Mouse (Mus musculus) midbrain, embryonic 10.5 days (tissue): ENCODE results near the gene Gm20388. TPM values are rescaled to one million over a fixed set of nuclear protein-coding genes. Genes with fewer than 3 reads are reported as not detected.

Experiments used
- DNase-seq: peaks from one replicate; pipeline ENCODE4 v3.0.0-alpha.2; 2017; ENCODE audit warnings: low spot score
- H3K27ac ChIP-seq: fragments of 300-500 bp; sonication (generic); replicated peaks from 2 replicates; pipeline ENCODE4 v1.5.1; 2016; ENCODE audit warnings: mild to moderate bottlenecking
- H3K27me3 ChIP-seq: fragments of 300-500 bp; sonication (generic); 2 replicates; pipeline ENCODE4 v1.6.1; 2016; ENCODE audit warnings: low read depth, mild to moderate bottlenecking; ENCODE audit not compliant: poor library complexity, severe bottlenecking
- H3K36me3 ChIP-seq: fragments of 300-500 bp; sonication (generic); 2 replicates; pipeline ENCODE4 v1.6.1; 2016; ENCODE audit warnings: mild to moderate bottlenecking, moderate library complexity
- H3K4me1 ChIP-seq: fragments of 300-500 bp; sonication (generic); 2 replicates; pipeline ENCODE4 v1.6.1; 2016
- H3K4me3 ChIP-seq: fragments of 300-500 bp; sonication (generic); 2 replicates; pipeline ENCODE4 v1.5.1; 2016; ENCODE audit warnings: mild to moderate bottlenecking, moderate library complexity
- H3K9me3 ChIP-seq: fragments of 300-500 bp; sonication (generic); replicated peaks from 2 replicates; pipeline ENCODE4 v1.6.1; 2016; ENCODE audit warnings: mild to moderate bottlenecking
- WGBS: fragments of 180-500 bp; shearing (Covaris S2); methylation state at CpG from one replicate; pipeline ENCODE4 v1.1.7; 2016; 5-methylcytosine and 5-hydroxymethylcytosine counted together
- polyA plus RNA-seq: library from polyadenylated mRNA; unstranded; fragments of >200 nt; fragmentation: Nextera tagmentation; extraction: Ambion mirVana; gene quantifications from 2 replicates; pipeline ENCODE4 v1.2.1, GENCODE M21; 2016

Gm20388 gene
- polyA plus RNA-seq, 1 experiment from 2014 or later, result 7.1 TPM

- Histone ChIP-seq H3K27me3 (no peaks in the 10 kb centered on the region), H3K27ac (no peak overlapping the region), H3K9me3 (no peaks in the 10 kb centered on the region), H3K4me3 (no peak overlapping the region), H3K36me3 (no peaks in the 10 kb centered on the region), H3K4me1 (peaks cover 23% of the 10 kb centered on the region)
- DNase-seq, result no peak
- whole genome bisulfite sequencing, result 93% methylated on average over 5 of the region's 5 CpGs
Measured at GRCm38 (mm10) chr8:120026199-120026598, 115.6 kb downstream of the Gm20388 start.

GRCm38 (mm10) chr8:120026991-120027390 is 116.3 kb downstream of the Gm20388 start:
- Histone ChIP-seq H3K4me1 (peaks cover 26% of the 10 kb centered on the region), H3K36me3 (no peaks in the 10 kb centered on the region), H3K4me3 (no peak overlapping the region), H3K9me3 (no peaks in the 10 kb centered on the region), H3K27ac (no peak overlapping the region), H3K27me3 (no peaks in the 10 kb centered on the region)
- WGBS, result 88% methylated on average over 6 of the region's 6 CpGs
- no peak for DNase-seq

GRCm38 (mm10) chr8:120030447-120030846 is 119.8 kb downstream of the Gm20388 start:
- Histone ChIP-seq H3K4me1 (peaks cover 46% of the 10 kb centered on the region), H3K27me3 (no peaks in the 10 kb centered on the region), H3K4me3 (no peak overlapping the region), H3K27ac (0 out of 2 replicates have a peak overlapping the region, but pooled peaks have one; percentile 67), H3K9me3 (no peaks in the 10 kb centered on the region), H3K36me3 (no peaks in the 10 kb centered on the region)
- WGBS, result 76% methylated on average over 5 of the region's 5 CpGs
- DNase-seq, result no peak

- Histone ChIP-seq H3K4me3 (no peak overlapping the region), H3K27ac (peak overlapping the region; percentile 29; the same call in 1 of the 2 replicates), H3K9me3 (no peaks in the 10 kb centered on the region), H3K4me1 (peaks cover 66% of the 10 kb centered on the region), H3K27me3 (no peaks in the 10 kb centered on the region), H3K36me3 (no peaks in the 10 kb centered on the region)
- no peak for DNase-seq
- WGBS, result 93% methylated on average over 5 of the region's 5 CpGs
Measured at GRCm38 (mm10) chr8:120032549-120033208, 122.0 kb downstream of the Gm20388 start.

GRCm38 (mm10) chr8:120034471-120034870 is 123.8 kb downstream of the Gm20388 start:
- Histone ChIP-seq H3K4me1 (peaks cover 74% of the 10 kb centered on the region), H3K27ac (peak overlapping the region; percentile 81), H3K27me3 (no peaks in the 10 kb centered on the region), H3K9me3 (no peaks in the 10 kb centered on the region), H3K4me3 (no peak overlapping the region), H3K36me3 (no peaks in the 10 kb centered on the region)
- 38% methylated on average over 6 of the region's 6 CpGs for WGBS
- peak; percentile 67 for DNase-seq

GRCm38 (mm10) chr8:120036111-120036510 is 125.5 kb downstream of the Gm20388 start:
- Histone ChIP-seq H3K4me3 (no peak overlapping the region), H3K27ac (peak overlapping the region; percentile 77), H3K4me1 (peaks cover 66% of the 10 kb centered on the region), H3K36me3 (no peaks in the 10 kb centered on the region), H3K9me3 (no peaks in the 10 kb centered on the region), H3K27me3 (no peaks in the 10 kb centered on the region)
- 28% methylated on average over 9 of the region's 9 CpGs for WGBS
- DNase-seq, result peak; percentile 41

GRCm38 (mm10) chr8:120036578-120036977 is 125.9 kb downstream of the Gm20388 start:
- no peaks in the 10 kb centered on the region for H3K36me3 ChIP-seq
- no peak for DNase-seq
- peaks cover 62% of the 10 kb centered on the region for H3K4me1 ChIP-seq
- 81% methylated on average over 4 of the region's 4 CpGs for WGBS
- H3K4me3 ChIP-seq, result no peak overlapping the region
- no peaks in the 10 kb centered on the region for H3K9me3 ChIP-seq
- no peaks in the 10 kb centered on the region for H3K27me3 ChIP-seq
- H3K27ac ChIP-seq, result peak overlapping the region; percentile 77

- 87% methylated on average over 15 of the region's 15 CpGs for WGBS
- DNase-seq, result no peak
- Histone ChIP-seq H3K36me3 (no peaks in the 10 kb centered on the region), H3K4me1 (peaks cover 58% of the 10 kb centered on the region), H3K27me3 (no peaks in the 10 kb centered on the region), H3K4me3 (no peak overlapping the region), H3K9me3 (no peaks in the 10 kb centered on the region), H3K27ac (peak overlapping the region; percentile 77)
Measured at GRCm38 (mm10) chr8:120037199-120037598, 126.6 kb downstream of the Gm20388 start.

GRCm38 (mm10) chr8:120037611-120038010 is 127.0 kb downstream of the Gm20388 start:
- Histone ChIP-seq H3K4me3 (no peak overlapping the region), H3K4me1 (peaks cover 58% of the 10 kb centered on the region), H3K36me3 (no peaks in the 10 kb centered on the region)

GRCm38 (mm10) chr8:120038741-120039140 is 128.1 kb downstream of the Gm20388 start:
- Histone ChIP-seq H3K9me3 (no peaks in the 10 kb centered on the region), H3K27ac (no peak overlapping the region), H3K4me3 (no peak overlapping the region), H3K4me1 (peaks cover 47% of the 10 kb centered on the region), H3K27me3 (no peaks in the 10 kb centered on the region), H3K36me3 (no peaks in the 10 kb centered on the region)
- no peak for DNase-seq
- 88% methylated on average over 12 of the region's 12 CpGs for whole genome bisulfite sequencing

More at GRCm38 (mm10) chr8:120037611-120038010, 127.0 kb downstream of the Gm20388 start:
- 90% methylated on average over 8 of the region's 8 CpGs for WGBS
- H3K9me3 ChIP-seq, result no peaks in the 10 kb centered on the region
- H3K27me3 ChIP-seq, result no peaks in the 10 kb centered on the region
- H3K27ac ChIP-seq, result peak overlapping the region; percentile 77
- DNase-seq, result no peak

GRCm38 (mm10) chr8:120039313-120039919 is 128.8 kb downstream of the Gm20388 start:
- no peaks in the 10 kb centered on the region for H3K9me3 ChIP-seq
- peaks cover 41% of the 10 kb centered on the region for H3K4me1 ChIP-seq
- H3K27ac ChIP-seq, result 0 out of 2 replicates have a peak overlapping the region, but pooled peaks have one; percentile 28
- H3K4me3 ChIP-seq, result no peak overlapping the region
- no peak for DNase-seq
- no peaks in the 10 kb centered on the region for H3K27me3 ChIP-seq
- H3K36me3 ChIP-seq, result no peaks in the 10 kb centered on the region
- 84% methylated on average over 11 of the region's 11 CpGs for WGBS

- 71% methylated on average over 1 of the region's 1 CpGs for WGBS
- DNase-seq, result no peak
- Histone ChIP-seq H3K4me3 (no peak overlapping the region), H3K4me1 (peaks cover 33% of the 10 kb centered on the region), H3K27me3 (no peaks in the 10 kb centered on the region), H3K9me3 (no peaks in the 10 kb centered on the region), H3K27ac (no peak overlapping the region), H3K36me3 (no peaks in the 10 kb centered on the region)
Measured at GRCm38 (mm10) chr8:120040861-120041260, 130.2 kb downstream of the Gm20388 start.
